Mouse (Mus musculus) layer of hippocampus, adult 18-20 months (tissue): ENCODE measurements around the gene Trafd1. TPM values are rescaled to one million over a fixed set of nuclear protein-coding genes. Genes with fewer than 3 reads are reported as not detected.

Experiments
- DNase-seq, 2 experiments: peaks; one replicate each; pipeline ENCODE4 v3.0.0; 2022; ENCODE audit warnings: low spot score in 2 of 2
- total RNA-seq, 2 experiments: library from RNA; stranded (reverse); gene quantifications; 2 replicates each; pipeline ENCODE4 v1.2.3; 2021

The Trafd1 gene
- total RNA-seq, 2 experiments from 2014 or later = 73.2 to 74.7 TPM

GRCm38 (mm10) chr5:121386120-121386909, 883 bp upstream of the Trafd1 start:
- DNase-seq = peak in 1 of 2 experiments; percentile 37

- peak in 1 of 2 experiments; percentile 58 for DNase-seq
Observed at GRCm38 (mm10) chr5:121384757-121385460, 523 bp downstream of the Trafd1 start.

- DNase-seq = no peak
Observed at GRCm38 (mm10) chr5:121383857-121384756, 1.3 kb downstream of the Trafd1 start.

- DNase-seq = no peak
Observed at GRCm38 (mm10) chr5:121380692-121381091, 4.7 kb downstream of the Trafd1 start.

- no peak for DNase-seq
Observed at GRCm38 (mm10) chr5:121378678-121379256, 6.7 kb downstream of the Trafd1 start.

GRCm38 (mm10) chr5:121376972-121377371, 8.5 kb downstream of the Trafd1 start:
- DNase-seq = peak in 1 of 2 experiments; percentile 46

- no peak for DNase-seq
Observed at GRCm38 (mm10) chr5:121374790-121375189, 10.6 kb downstream of the Trafd1 start.

- DNase-seq = no peak
Observed at GRCm38 (mm10) chr5:121371712-121372111, 13.7 kb downstream of the Trafd1 start.

- no peak for DNase-seq
Observed at GRCm38 (mm10) chr5:121367255-121367654, 18.2 kb downstream of the Trafd1 start.

GRCm38 (mm10) chr5:121366449-121367225, 18.8 kb downstream of the Trafd1 start:
- DNase-seq = no peak

- DNase-seq = no peak
Observed at GRCm38 (mm10) chr5:121363441-121363840, 22.0 kb downstream of the Trafd1 start.

- no peak for DNase-seq
Observed at GRCm38 (mm10) chr5:121361696-121362095, 23.7 kb downstream of the Trafd1 start.

- DNase-seq = no peak
Observed at GRCm38 (mm10) chr5:121359229-121359628, 26.2 kb downstream of the Trafd1 start.

- no peak for DNase-seq
Observed at GRCm38 (mm10) chr5:121343997-121344396, 41.4 kb downstream of the Trafd1 start.

- DNase-seq = no peak
Observed at GRCm38 (mm10) chr5:121342490-121342889, 42.9 kb downstream of the Trafd1 start.

GRCm38 (mm10) chr5:121340965-121341473, 44.4 kb downstream of the Trafd1 start:
- DNase-seq = no peak

- DNase-seq = no peak
Observed at GRCm38 (mm10) chr5:121339507-121340230, 45.8 kb downstream of the Trafd1 start.

GRCm38 (mm10) chr5:121336776-121337175, 48.7 kb downstream of the Trafd1 start:
- no peak for DNase-seq

GRCm38 (mm10) chr5:121336009-121336408, 49.4 kb downstream of the Trafd1 start:
- no peak for DNase-seq
